Mouse (Mus musculus): Measurements from ENCODE around the gene Sox1.

- TF ChIP-seq GATA1 (IDR thresholded peaks at IDR 0.05; ENCODE audit: borderline replicate concordance, low read length) (no peak), FLI1 (IDR thresholded peaks at IDR 0.05; ENCODE audit: low read length) (no peak)
These were observed 45.5 kb upstream of the Sox1 start for GRCm38 (mm10) chr8:12349591-12349990.

All from megakaryocyte, embryonic 14.5 days (primary cell).